Mouse (Mus musculus) heart, embryonic 10.5 days (tissue): Measurements from ENCODE around the gene 4933430I17Rik. TPM values are rescaled to one million over a fixed set of nuclear protein-coding genes. Genes with fewer than 3 reads are reported as not detected.
A peak's percentile ranks its signal among the peaks of the same experiment; 100 is the strongest.
"Not testable (repeated sequence)": the region's sequence is repeated elsewhere in the genome, so short reads cannot be mapped to it uniquely, and the experiment has no call there.

Experiments
- DNase-seq: peaks from one replicate; pipeline ENCODE4 v3.0.0-alpha.2; 2017; ENCODE audit warnings: low spot score
- H3K27ac ChIP-seq: fragments of 300-500 bp; sonication (generic); 2 replicates; pipeline ENCODE4 v1.5.1; 2016; ENCODE audit warnings: mild to moderate bottlenecking
- H3K27me3 ChIP-seq: fragments of 300-500 bp; sonication (generic); 2 replicates; pipeline ENCODE4 v1.6.1; 2016; ENCODE audit warnings: mild to moderate bottlenecking; ENCODE audit not compliant: poor library complexity, insufficient read depth, severe bottlenecking
- H3K36me3 ChIP-seq: fragments of 300-500 bp; sonication (generic); 2 replicates; pipeline ENCODE4 v1.6.1; 2016; ENCODE audit warnings: mild to moderate bottlenecking, moderate library complexity
- H3K4me1 ChIP-seq: fragments of 300-500 bp; sonication (generic); 2 replicates; pipeline ENCODE4 v1.6.1; 2016; ENCODE audit warnings: mild to moderate bottlenecking
- H3K4me3 ChIP-seq: fragments of 300-500 bp; sonication (generic); 2 replicates; pipeline ENCODE4 v1.5.1; 2016; ENCODE audit warnings: mild to moderate bottlenecking, moderate library complexity
- H3K9me3 ChIP-seq: fragments of 300-500 bp; sonication (generic); 2 replicates; pipeline ENCODE4 v1.6.1; 2016; ENCODE audit warnings: mild to moderate bottlenecking, moderate library complexity
- WGBS: fragments of 180-500 bp; shearing (Covaris S2); methylation state at CpG from one replicate; pipeline ENCODE4 v1.1.7; 2016; 5-methylcytosine and 5-hydroxymethylcytosine counted together
- polyA plus RNA-seq: library from polyadenylated mRNA; unstranded; fragments of >200 nt; fragmentation: Nextera tagmentation; extraction: Ambion mirVana; gene quantifications from 2 replicates; pipeline ENCODE4 v1.2.1, GENCODE M21; 2016

The 4933430I17Rik gene
- polyA plus RNA-seq: 0.36 and 0.49 TPM in 2 replicates

GRCm38 (mm10) chr4:62524651-62525488, at the start of gene 4933430I17Rik, which contains the start of gene Pole3:
Gene 4933430I17Rik, plus strand, starts transcription at chr4:62525369.
Gene Pole3, minus strand, starts transcription at chr4:62525068.
- Histone ChIP-seq H3K36me3 (peaks cover 18% of the 10 kb centered on the region), H3K27ac (peak within 1 kb of the TSS; percentile 96), H3K4me3 (peak within 1 kb of the TSS; percentile 94), H3K4me1 (peaks cover 14% of the 10 kb centered on the region), H3K9me3 (no peaks in the 10 kb centered on the region), H3K27me3 (no peaks in the 10 kb centered on the region)
- DNase-seq: peak; percentile 99
- under 1% methylated on average over 59 of the region's 59 CpGs for WGBS

GRCm38 (mm10) chr4:62475793-62476192, 49.4 kb upstream of the 4933430I17Rik start:
- H3K27ac ChIP-seq: no peak overlapping the region
- H3K4me3 ChIP-seq: no peak overlapping the region
- no peak for DNase-seq
- peaks cover 7% of the 10 kb centered on the region for H3K4me1 ChIP-seq
- 85% methylated on average over 6 of the region's 6 CpGs for WGBS
- peaks cover 21% of the 10 kb centered on the region for H3K27me3 ChIP-seq
- no peaks in the 10 kb centered on the region for H3K36me3 ChIP-seq
- H3K9me3 ChIP-seq: no peaks in the 10 kb centered on the region

GRCm38 (mm10) chr4:62477542-62478244, 47.5 kb upstream of the 4933430I17Rik start:
- 72% methylated on average over 6 of the region's 6 CpGs for WGBS
- no peak for DNase-seq
- Histone ChIP-seq H3K4me1 (peaks cover 6% of the 10 kb centered on the region), H3K9me3 (no peaks in the 10 kb centered on the region), H3K36me3 (no peaks in the 10 kb centered on the region), H3K27me3 (peaks cover 39% of the 10 kb centered on the region), H3K27ac (no peak overlapping the region), H3K4me3 (no peak overlapping the region)

- Histone ChIP-seq H3K4me3 (peak overlapping the region; percentile 68), H3K27me3 (peaks cover 39% of the 10 kb centered on the region)
- 13% methylated on average over 11 of the region's 11 CpGs for WGBS
- DNase-seq, H3K4me1 ChIP-seq, H3K27ac ChIP-seq, H3K9me3 ChIP-seq, H3K36me3 ChIP-seq: not testable (repeated sequence)
These were observed 45.6 kb upstream of the 4933430I17Rik start for GRCm38 (mm10) chr4:62479593-62479936.

- Histone ChIP-seq H3K27ac (0 out of 2 replicates have a peak within 1 kb of the TSS, but pooled peaks have one; percentile 18), H3K36me3 (no peaks in the 10 kb centered on the region), H3K4me3 (peak within 1 kb of the TSS; percentile 68), H3K9me3 (no peaks in the 10 kb centered on the region), H3K27me3 (peaks cover 39% of the 10 kb centered on the region), H3K4me1 (peaks cover 6% of the 10 kb centered on the region)
- no peak for DNase-seq
- 2% methylated on average over 71 of the region's 71 CpGs for WGBS
These were observed 45.0 kb upstream of the 4933430I17Rik start, which contains the start of gene Bspry for GRCm38 (mm10) chr4:62479937-62480708. Gene Bspry, plus strand, starts transcription at chr4:62480053.

GRCm38 (mm10) chr4:62480709-62481605, 44.2 kb upstream of the 4933430I17Rik start:
- H3K27me3 ChIP-seq: peaks cover 39% of the 10 kb centered on the region
- H3K4me1 ChIP-seq: peaks cover 9% of the 10 kb centered on the region
- no peaks in the 10 kb centered on the region for H3K36me3 ChIP-seq
- no peak overlapping the region for H3K27ac ChIP-seq
- WGBS: 45% methylated on average over 10 of the region's 10 CpGs
- no peak overlapping the region for H3K4me3 ChIP-seq
- H3K9me3 ChIP-seq: no peaks in the 10 kb centered on the region
- no peak for DNase-seq

- no peaks in the 10 kb centered on the region for H3K36me3 ChIP-seq
- no peak overlapping the region for H3K27ac ChIP-seq
- no peak for DNase-seq
- 78% methylated on average over 3 of the region's 3 CpGs for WGBS
- H3K4me1 ChIP-seq: peaks cover 12% of the 10 kb centered on the region
- peaks cover 27% of the 10 kb centered on the region for H3K27me3 ChIP-seq
- no peaks in the 10 kb centered on the region for H3K9me3 ChIP-seq
- H3K4me3 ChIP-seq: no peak overlapping the region
These were observed 40.2 kb upstream of the 4933430I17Rik start for GRCm38 (mm10) chr4:62484928-62485327.

GRCm38 (mm10) chr4:62485450-62486161, 39.6 kb upstream of the 4933430I17Rik start:
- WGBS: 82% methylated on average over 8 of the region's 8 CpGs
- DNase-seq: no peak
- peaks cover 20% of the 10 kb centered on the region for H3K27me3 ChIP-seq
- 0 out of 2 replicates have a peak, but pooled peaks cover 7% of the 10 kb centered on the region for H3K4me1 ChIP-seq
- H3K36me3 ChIP-seq: no peaks in the 10 kb centered on the region
- H3K9me3 ChIP-seq: no peaks in the 10 kb centered on the region
- H3K27ac ChIP-seq: no peak overlapping the region
- no peak overlapping the region for H3K4me3 ChIP-seq

GRCm38 (mm10) chr4:62486162-62486696, 38.9 kb upstream of the 4933430I17Rik start:
- WGBS: 84% methylated on average over 15 of the region's 15 CpGs
- peaks cover 14% of the 10 kb centered on the region for H3K27me3 ChIP-seq
- H3K9me3 ChIP-seq: no peaks in the 10 kb centered on the region
- H3K27ac ChIP-seq: no peak overlapping the region
- H3K4me1 ChIP-seq: 0 out of 2 replicates have a peak, but pooled peaks cover 7% of the 10 kb centered on the region
- no peak for DNase-seq
- H3K4me3 ChIP-seq: no peak overlapping the region
- no peaks in the 10 kb centered on the region for H3K36me3 ChIP-seq

- WGBS: 93% methylated on average over 5 of the region's 5 CpGs
- Histone ChIP-seq H3K4me1 (0 out of 2 replicates have a peak, but pooled peaks cover 7% of the 10 kb centered on the region), H3K4me3 (no peak overlapping the region), H3K36me3 (no peaks in the 10 kb centered on the region), H3K9me3 (no peaks in the 10 kb centered on the region), H3K27me3 (peaks cover 5% of the 10 kb centered on the region), H3K27ac (no peak overlapping the region)
- no peak for DNase-seq
These were observed 38.0 kb upstream of the 4933430I17Rik start for GRCm38 (mm10) chr4:62487172-62487571.

GRCm38 (mm10) chr4:62487914-62488313, 37.3 kb upstream of the 4933430I17Rik start:
- Histone ChIP-seq H3K36me3 (no peaks in the 10 kb centered on the region), H3K4me3 (no peak overlapping the region), H3K4me1 (0 out of 2 replicates have a peak, but pooled peaks cover 7% of the 10 kb centered on the region), H3K9me3 (no peaks in the 10 kb centered on the region), H3K27me3 (no peaks in the 10 kb centered on the region; the same call in 1 of the 2 replicates), H3K27ac (no peak overlapping the region)
- no peak for DNase-seq
- WGBS: 79% methylated on average over 2 of the region's 2 CpGs
